Mouse (Mus musculus) heart, adult 2 months (tissue): ENCODE data around the gene Samt4.
"Not testable (repeated sequence)": the region's sequence is repeated elsewhere in the genome, so short reads cannot be mapped to it uniquely, and the experiment has no call there.

Experiments
- CTCF ChIP-seq: fragments of 200-600 bp; IDR thresholded peaks from 2 replicates; pipeline ENCODE4 v1.8.1; 2022; ENCODE audit warnings: antibody characterized with exemption, mild to moderate bottlenecking, moderate library complexity
- EP300 ChIP-seq: fragments of 200-500 bp; IDR thresholded peaks from 2 replicates; pipeline ENCODE4 v1.6.1; 2011; ENCODE audit warnings: low read depth, low read length, control low read depth; ENCODE audit not compliant: insufficient read depth
- POLR2A ChIP-seq: fragments of 200-500 bp; IDR thresholded peaks from 2 replicates; pipeline ENCODE4 v1.6.1; 2011; ENCODE audit warnings: mild to moderate bottlenecking, low read depth, low read length, control low read depth; ENCODE audit not compliant: insufficient read depth

GRCm38 (mm10) chrX:154443696-154444095, 38.1 kb upstream of the Samt4 start:
- not testable (repeated sequence) for TF ChIP-seq CTCF, POLR2A, EP300
